Mouse (Mus musculus): Measurements from ENCODE around the gene Npepps.

Npepps gene

GRCm38 (mm10) chr11:97186947-97187763 is 93.3 kb downstream of the Npepps start:
- DNase-seq (ENCODE audit: low spot score in 2 of 2), result peak; percentile 93 to 96

DNA sequence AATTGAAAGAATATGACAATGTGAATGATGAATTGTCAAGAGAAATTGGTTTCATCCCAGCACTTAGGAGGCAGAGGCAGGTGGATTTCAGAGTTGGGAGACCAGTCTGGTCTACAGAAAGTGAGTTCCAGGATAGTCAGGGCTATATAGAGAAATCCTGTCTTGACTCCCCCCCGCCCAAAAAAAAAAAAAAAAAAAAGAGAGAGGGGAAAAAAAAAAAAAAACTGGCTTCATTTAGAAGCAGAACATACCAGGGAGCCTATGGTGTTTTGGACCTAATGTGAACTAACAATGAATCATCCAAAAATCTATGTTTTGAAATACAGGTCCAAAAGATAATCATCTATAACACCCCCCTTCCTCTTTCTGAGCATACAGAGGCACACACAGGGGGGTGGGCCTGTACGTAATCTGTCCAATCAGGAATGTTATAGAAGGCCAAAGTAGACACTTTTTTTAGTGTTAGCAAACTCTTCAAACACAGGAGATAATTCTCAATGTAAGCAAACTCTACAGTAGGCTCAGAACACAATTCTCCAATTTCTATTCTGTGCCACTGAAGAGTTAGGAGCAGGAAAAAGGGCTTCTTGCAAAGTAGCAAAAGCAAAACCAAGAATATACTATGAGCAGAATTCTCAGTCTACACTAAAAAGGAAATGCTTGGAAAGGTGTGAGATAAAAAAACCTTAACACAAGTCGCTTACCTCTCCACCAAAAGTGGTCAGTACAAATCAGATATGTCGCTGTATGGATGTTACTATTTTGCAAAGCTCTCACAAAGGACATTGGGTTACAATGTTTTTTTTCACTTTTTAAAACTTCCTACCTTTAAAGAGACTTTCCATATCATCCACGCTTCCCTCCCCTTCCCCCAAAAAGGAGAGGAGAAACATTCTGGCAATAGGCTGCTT is 94.5 kb downstream of the Npepps start:
- no peak for DNase-seq (ENCODE audit: low spot score in 2 of 2)

DNA sequence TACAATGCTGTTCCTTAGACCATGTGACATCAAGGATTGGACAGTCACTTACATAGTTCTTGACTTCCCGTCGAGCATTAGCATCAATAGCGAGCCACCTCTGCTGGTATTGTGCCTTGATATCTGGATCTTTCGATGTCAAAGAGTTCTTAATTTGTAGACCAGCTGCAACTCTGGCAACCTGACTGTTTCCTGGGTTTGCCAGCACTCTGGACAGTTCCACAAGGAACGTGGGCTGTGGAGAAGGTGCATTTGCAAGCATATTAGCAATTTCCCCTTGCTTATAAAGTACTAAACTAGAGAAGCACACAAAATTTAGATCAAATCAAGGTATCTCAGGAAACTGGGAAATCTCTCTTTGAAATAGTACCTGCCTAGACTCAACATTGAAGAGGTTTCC is 95.6 kb downstream of the Npepps start:
- DNase-seq (ENCODE audit: low spot score in 2 of 2), result no peak

DNA sequence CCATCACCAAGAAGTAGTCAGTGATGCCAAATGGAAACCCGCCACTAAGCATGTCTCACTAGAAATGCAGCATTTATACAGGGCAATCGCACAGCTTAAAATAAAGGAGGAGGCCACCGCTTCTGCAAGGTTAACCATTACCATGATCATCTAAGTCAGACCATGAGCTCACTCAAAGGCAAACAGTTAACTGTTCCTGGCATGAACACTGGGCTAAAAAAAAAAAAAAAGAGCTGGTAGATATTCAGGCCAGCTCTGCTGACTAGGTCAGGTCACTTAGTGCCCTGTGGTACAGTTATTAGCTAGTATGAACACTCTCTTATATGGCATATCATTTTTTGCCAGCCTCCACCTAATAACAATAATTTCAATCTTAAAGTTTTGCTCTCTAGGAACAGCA is 98.0 kb downstream of the Npepps start:
- no peak for DNase-seq (ENCODE audit: low spot score in 2 of 2)

GRCm38 (mm10) chr11:97181061-97181460 is 99.4 kb downstream of the Npepps start:
- DNase-seq (ENCODE audit: low spot score in 2 of 2), result no peak

- DNase-seq (ENCODE audit: low spot score in 2 of 2), result no peak
Observed at GRCm38 (mm10) chr11:97178198-97178597, 102.2 kb downstream of the Npepps start.

- DNase-seq (ENCODE audit: low spot score in 2 of 2), result no peak
Observed at GRCm38 (mm10) chr11:97176851-97177250, 103.6 kb downstream of the Npepps start.

DNA sequence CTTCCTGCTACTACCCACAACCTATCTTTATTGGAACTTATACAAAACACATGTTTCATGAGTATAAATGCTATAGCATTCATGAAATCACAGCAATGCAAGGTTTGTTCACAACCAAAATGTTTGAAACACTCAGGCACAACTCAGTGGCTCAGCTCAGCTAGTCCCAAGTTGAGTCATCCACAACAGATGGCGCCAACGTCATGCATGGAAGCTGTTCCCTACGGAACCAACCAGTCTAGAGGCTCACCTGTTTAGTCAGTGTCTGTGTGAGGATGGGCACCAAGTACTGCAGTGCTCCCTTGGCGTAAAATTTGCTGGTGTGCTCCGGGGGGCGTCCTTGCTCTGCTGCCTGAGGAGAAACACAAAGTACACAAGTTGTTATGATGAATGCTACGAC is 104.9 kb downstream of the Npepps start:
- DNase-seq (ENCODE audit: low spot score in 2 of 2), result no peak

DNA sequence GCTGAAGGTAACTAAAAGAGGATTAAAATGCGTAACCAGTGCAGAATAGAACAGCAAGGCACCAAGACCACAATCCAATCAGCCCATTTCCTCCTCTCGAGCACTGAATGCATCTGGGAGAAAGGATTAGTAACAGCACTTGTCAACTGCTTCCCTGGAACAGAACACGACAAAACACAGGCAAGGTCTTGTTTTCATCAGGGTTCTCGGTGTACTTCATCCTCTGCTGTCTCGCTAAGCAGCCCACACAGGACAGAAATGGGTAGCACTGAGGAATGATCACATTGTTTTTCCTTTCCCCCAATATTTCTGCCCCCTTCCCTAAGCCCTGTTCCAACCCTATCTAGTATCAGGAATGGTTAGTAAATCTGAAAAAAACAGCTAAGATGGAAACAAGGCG is 120.1 kb downstream of the Npepps start:
- no peak for DNase-seq (ENCODE audit: low spot score in 2 of 2)

GRCm38 (mm10) chr11:97156999-97157398 is 123.4 kb downstream of the Npepps start:
- no peak for DNase-seq (ENCODE audit: low spot score in 2 of 2)

Data from frontal cortex, postnatal 14 days (tissue).